Mouse (Mus musculus) cerebral cortex, adult 2 months (tissue): ENCODE data around the gene Myrip.

Experiments
- WGBS: fragments of 180-500 bp; shearing (Covaris S2); methylation state at CpG from one replicate; pipeline ENCODE4 v1.1.7; 2018; 5-methylcytosine and 5-hydroxymethylcytosine counted together

Myrip gene

GRCm38 (mm10) chr9:120338172-120338571, 36.9 kb downstream of the Myrip start:
- WGBS: 50% methylated on average over 4 of the region's 4 CpGs

- 66% methylated on average over 10 of the region's 10 CpGs for WGBS
These were observed 38.8 kb downstream of the Myrip start for GRCm38 (mm10) chr9:120339975-120340695.

- 40% methylated on average over 4 of the region's 4 CpGs for WGBS
These were observed 41.9 kb downstream of the Myrip start for GRCm38 (mm10) chr9:120343123-120343790.

GRCm38 (mm10) chr9:120345651-120346151, 44.4 kb downstream of the Myrip start:
- WGBS: 21% methylated on average over 5 of the region's 5 CpGs

GRCm38 (mm10) chr9:120349145-120349544, 47.8 kb downstream of the Myrip start:
- 20% methylated on average over 4 of the region's 4 CpGs for WGBS

GRCm38 (mm10) chr9:120350346-120350745, 49.0 kb downstream of the Myrip start:
- WGBS: 65% methylated on average over 6 of the region's 6 CpGs

- 79% methylated on average over 7 of the region's 7 CpGs for WGBS
These were observed 49.7 kb downstream of the Myrip start for GRCm38 (mm10) chr9:120351061-120351460.

GRCm38 (mm10) chr9:120351474-120351873, 50.2 kb downstream of the Myrip start:
- 96% methylated on average over 8 of the region's 8 CpGs for WGBS

- WGBS: 91% methylated on average over 4 of the region's 4 CpGs
These were observed 51.7 kb downstream of the Myrip start for GRCm38 (mm10) chr9:120353036-120353435.

GRCm38 (mm10) chr9:120353967-120354366, 52.7 kb downstream of the Myrip start:
- 74% methylated on average over 3 of the region's 3 CpGs for WGBS

GRCm38 (mm10) chr9:120354550-120355345, 53.4 kb downstream of the Myrip start:
- WGBS: 51% methylated on average over 12 of the region's 12 CpGs

- whole genome bisulfite sequencing: 86% methylated on average over 6 of the region's 6 CpGs
These were observed 55.2 kb downstream of the Myrip start for GRCm38 (mm10) chr9:120356490-120356889.

GRCm38 (mm10) chr9:120358060-120358459, 56.7 kb downstream of the Myrip start:
- WGBS: 60% methylated on average over 6 of the region's 6 CpGs

GRCm38 (mm10) chr9:120360397-120361177, 59.3 kb downstream of the Myrip start:
- 27% methylated on average over 14 of the region's 14 CpGs for WGBS

- 44% methylated on average over 6 of the region's 6 CpGs for WGBS
These were observed 60.3 kb downstream of the Myrip start for GRCm38 (mm10) chr9:120361656-120362055.

- WGBS: 71% methylated on average over 3 of the region's 3 CpGs
These were observed 61.4 kb downstream of the Myrip start for GRCm38 (mm10) chr9:120362684-120363083.

GRCm38 (mm10) chr9:120364653-120365283, 63.5 kb downstream of the Myrip start:
- WGBS: 35% methylated on average over 19 of the region's 19 CpGs

- 100% methylated on average over 1 of the region's 1 CpGs for WGBS
These were observed 66.2 kb downstream of the Myrip start for GRCm38 (mm10) chr9:120367526-120367925.

- WGBS: 59% methylated on average over 5 of the region's 5 CpGs
These were observed 70.3 kb downstream of the Myrip start for GRCm38 (mm10) chr9:120371633-120372032.

GRCm38 (mm10) chr9:120372347-120372746, 71.0 kb downstream of the Myrip start:
- 38% methylated on average over 6 of the region's 6 CpGs for WGBS

- 10% methylated on average over 11 of the region's 11 CpGs for WGBS
These were observed 76.4 kb downstream of the Myrip start for GRCm38 (mm10) chr9:120377726-120378125.
